Mouse (Mus musculus) granulocyte monocyte progenitor cell, adult 5-6 weeks (primary cell): ENCODE data around the gene Fam92b. TPM values are rescaled to one million over a fixed set of nuclear protein-coding genes. Genes with fewer than 3 reads are reported as not detected.
A peak's percentile ranks its signal among the peaks of the same experiment; 100 is the strongest.

Source experiments
- ATAC-seq: replicated peaks from 2 replicates; pipeline ENCODE4 v1.8.0; 2016; ENCODE audit warnings: mild to moderate bottlenecking, moderate TSS enrichment, inconsistent platforms; ENCODE audit not compliant: poor library complexity, severe bottlenecking
- total RNA-seq, 2 experiments: library from RNA; stranded (forward) in 1 of 2; stranded (reverse) in 1 of 2; fragments of 200-712, 200-1000 nt in 1 of 2; fragments of >200 nt in 1 of 2; fragmentation: Nextera tagmentation in 1 of 2; gene quantifications; 2 replicates each; pipeline ENCODE4 v1.2.3; 2014 to 2017

Fam92b gene
- total RNA-seq, 2 experiments from 2014 or later = not detected

GRCm38 (mm10) chr8:120190810-120191413 lies 13.6 kb upstream of the Fam92b start:
- peak; percentile 70 for ATAC-seq

- no peak for ATAC-seq
These were observed 13.0 kb upstream of the Fam92b start for GRCm38 (mm10) chr8:120190107-120190809.

GRCm38 (mm10) chr8:120189440-120189839 lies 12.2 kb upstream of the Fam92b start:
- no peak for ATAC-seq

- no peak for ATAC-seq
These were observed 11.2 kb upstream of the Fam92b start for GRCm38 (mm10) chr8:120188510-120188909.

- ATAC-seq = no peak
These were observed 9.2 kb upstream of the Fam92b start for GRCm38 (mm10) chr8:120186454-120186853.

GRCm38 (mm10) chr8:120184850-120185792 lies 7.9 kb upstream of the Fam92b start:
- no peak for ATAC-seq

- ATAC-seq = no peak
These were observed 7.1 kb upstream of the Fam92b start for GRCm38 (mm10) chr8:120184366-120184765.

GRCm38 (mm10) chr8:120181861-120182414 lies 4.7 kb upstream of the Fam92b start:
- ATAC-seq = no peak

GRCm38 (mm10) chr8:120181274-120181673 lies 4.0 kb upstream of the Fam92b start:
- ATAC-seq = no peak

GRCm38 (mm10) chr8:120180445-120180970 lies 3.2 kb upstream of the Fam92b start:
- ATAC-seq = no peak

GRCm38 (mm10) chr8:120179027-120179431 lies 1.8 kb upstream of the Fam92b start:
- peak; percentile 71 for ATAC-seq

- no peak for ATAC-seq
These were observed 853 bp upstream of the Fam92b start for GRCm38 (mm10) chr8:120178124-120178514.

GRCm38 (mm10) chr8:120176605-120177004 lies 661 bp downstream of the Fam92b start:
- no peak for ATAC-seq

GRCm38 (mm10) chr8:120174606-120175005 lies 2.7 kb downstream of the Fam92b start:
- ATAC-seq = no peak

GRCm38 (mm10) chr8:120173195-120173594 lies 4.1 kb downstream of the Fam92b start:
- ATAC-seq = no peak

GRCm38 (mm10) chr8:120169119-120169518 lies 8.1 kb downstream of the Fam92b start:
- no peak for ATAC-seq

GRCm38 (mm10) chr8:120167821-120168220 lies 9.4 kb downstream of the Fam92b start:
- ATAC-seq = no peak

GRCm38 (mm10) chr8:120167136-120167535 lies 10.1 kb downstream of the Fam92b start:
- no peak for ATAC-seq

- ATAC-seq = no peak
These were observed 13.2 kb downstream of the Fam92b start for GRCm38 (mm10) chr8:120164026-120164425.

GRCm38 (mm10) chr8:120163376-120163775 lies 13.9 kb downstream of the Fam92b start:
- no peak for ATAC-seq
